8 mouse cellular contexts compared by ENCODE assay signal in the genomic region with DNA sequence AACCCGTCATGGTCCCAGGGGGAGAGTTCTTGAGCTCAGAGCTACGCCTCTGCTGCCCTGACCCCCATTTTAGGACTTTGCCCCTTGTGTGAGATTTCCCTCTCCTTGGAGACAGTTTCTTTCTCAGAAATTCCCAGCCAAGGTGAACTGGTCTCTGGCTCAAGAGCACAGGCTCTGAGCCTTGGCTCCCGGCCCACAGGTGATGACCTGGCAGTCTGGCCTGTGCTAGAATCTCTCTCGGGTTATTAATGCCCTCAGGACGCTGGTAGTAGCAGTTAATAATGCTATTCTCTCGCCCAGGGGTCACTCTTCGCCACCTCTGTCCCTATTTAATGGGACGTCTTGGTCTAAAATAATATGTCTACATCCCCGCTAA. TPM values are rescaled to one million over a fixed set of nuclear protein-coding genes. Genes with fewer than 3 reads are reported as not detected.
A peak's percentile ranks its signal among the peaks of the same experiment; 100 is the strongest.
DNase-seq lines count a peak whose midpoint lies in the region; ATAC-seq and TF ChIP-seq lines count a peak whose summit lies in the region.

No protein-coding gene starts in this region.

- ATAC-seq in limb, embryonic 13.5 days (ENCODE audit: low FRiP score, low read depth), result no peak
- 0 out of 2 replicates have a peak, but pooled peaks have one; percentile 4 for ATAC-seq in midbrain, embryonic 15.5 days (replicated peaks)

- peaks cover 18% of the 10 kb centered on the region for H3K36me3 ChIP-seq in hindbrain, embryonic 10.5 days
- H3K36me3 ChIP-seq in limb, embryonic 13.5 days, result peaks cover under 1% of the 10 kb centered on the region
- H3K36me3 ChIP-seq in midbrain, embryonic 15.5 days (replicated peaks), result no peaks in the 10 kb centered on the region

- 21% methylated on average over 9 of the region's 9 CpGs for WGBS in hindbrain, embryonic 10.5 days
- WGBS in limb, embryonic 13.5 days, result 13% methylated on average over 9 of the region's 9 CpGs
- 13% methylated on average over 9 of the region's 9 CpGs for WGBS in midbrain, embryonic 15.5 days

- H3K4me1 ChIP-seq in cortical plate, adult 2 months (ENCODE audit: control insufficient read depth, insufficient read depth, low read length), result no peaks in the 10 kb centered on the region
- H3K4me1 ChIP-seq in hindbrain, embryonic 10.5 days (replicated peaks), result peaks cover 15% of the 10 kb centered on the region
- H3K4me1 ChIP-seq in limb, embryonic 13.5 days, result peaks cover 11% of the 10 kb centered on the region
- H3K4me1 ChIP-seq in midbrain, embryonic 15.5 days, result peaks cover 11% of the 10 kb centered on the region

- TF ChIP-seq CTCF in cortical plate, adult 2 months (IDR thresholded peaks at IDR 0.05; ENCODE audit: extremely low read depth, insufficient read depth, low read length), result no peak

- no peaks in the 10 kb centered on the region for H3K27me3 ChIP-seq in hindbrain, embryonic 10.5 days (ENCODE audit: insufficient read depth, poor library complexity, severe bottlenecking)
- H3K27me3 ChIP-seq in limb, embryonic 13.5 days, result no peaks in the 10 kb centered on the region
- H3K27me3 ChIP-seq in midbrain, embryonic 15.5 days (replicated peaks), result no peaks in the 10 kb centered on the region

- peak; percentile 31 for DNase-seq in left cerebral cortex, postnatal 4 days
- DNase-seq in left cerebral cortex, postnatal 36 days (ENCODE audit: low spot score in 2 of 2), result no peak
- DNase-seq in hindbrain, embryonic 10.5 days (ENCODE audit: low spot score), result no peak
- no peak for DNase-seq in frontal cortex, postnatal 10 days (ENCODE audit: low spot score in 2 of 2)
- DNase-seq in natural killer cell, adult 2 months (ENCODE audit: low spot score in 2 of 2), result no peak

- peak overlapping the region; percentile 34; the same call in 1 of the 2 replicates for H3K4me3 ChIP-seq in cortical plate, adult 2 months (ENCODE audit: insufficient read depth, low read length)
- peak overlapping the region; percentile 66 for H3K4me3 ChIP-seq in hindbrain, embryonic 10.5 days
- peak overlapping the region; percentile 50 for H3K4me3 ChIP-seq in limb, embryonic 13.5 days
- peak overlapping the region; percentile 48 for H3K4me3 ChIP-seq in midbrain, embryonic 15.5 days

- no peak for TF ChIP-seq POLR2A in cortical plate, adult 2 months (IDR thresholded peaks at IDR 0.05; ENCODE audit: extremely low read depth, insufficient read depth, low read length)

- H3K9ac ChIP-seq in limb, embryonic 13.5 days, result peak overlapping the region; percentile 63
- peak overlapping the region; percentile 57; the same call in 1 of the 2 replicates for H3K9ac ChIP-seq in midbrain, embryonic 15.5 days

- H3K27ac ChIP-seq in cortical plate, adult 2 months (ENCODE audit: insufficient read depth, low read length), result no peak overlapping the region
- peak overlapping the region; percentile 81; the same call in 1 of the 2 replicates for H3K27ac ChIP-seq in hindbrain, embryonic 10.5 days
- H3K27ac ChIP-seq in limb, embryonic 13.5 days, result peak overlapping the region; percentile 77
- H3K27ac ChIP-seq in midbrain, embryonic 15.5 days, result no peak overlapping the region

- intact Hi-C loops in left cerebral cortex, postnatal 4 days (cut with DNase I), result no loop called here
- intact Hi-C loops in left cerebral cortex, postnatal 36 days (cut with DNase I), result no loop called here

- no peaks in the 10 kb centered on the region for H3K9me3 ChIP-seq in hindbrain, embryonic 10.5 days
- H3K9me3 ChIP-seq in limb, embryonic 13.5 days, result no peaks in the 10 kb centered on the region
- no peaks in the 10 kb centered on the region for H3K9me3 ChIP-seq in midbrain, embryonic 15.5 days

- H3K4me2 ChIP-seq in limb, embryonic 13.5 days (replicated peaks), result peak overlapping the region; percentile 88
- peak overlapping the region; percentile 82 for H3K4me2 ChIP-seq in midbrain, embryonic 15.5 days

RNA-seq across cellular contexts. Expression of a gene that starts 19.6 kb away (rescaled TPM):
- total RNA-seq in left cerebral cortex, postnatal 4 days (2021), result 10 to 100 TPM; 24.3 to 24.6 TPM
- total RNA-seq in left cerebral cortex, postnatal 36 days (2021), result 10 to 100 TPM; 16.5 to 20.4 TPM
- 15.7 and 18.7 TPM in 2 replicates for polyA plus RNA-seq in cortical plate, adult 2 months (2012; rRNA removed)
- 24.3 and 29.0 TPM in 2 replicates for polyA plus RNA-seq in hindbrain, embryonic 10.5 days (2016; fragmentation: Nextera tagmentation; extraction: Ambion mirVana)
- 29.1 and 30.3 TPM in 2 replicates for polyA plus RNA-seq in limb, embryonic 13.5 days (2015; fragmentation: Nextera tagmentation; extraction: Ambion mirVana)
- 32.4 and 39.2 TPM in 2 replicates for polyA plus RNA-seq in midbrain, embryonic 15.5 days (2015; fragmentation: Nextera tagmentation; extraction: Ambion mirVana)

Comparison
In these comparisons a context has a peak if more than half of its experiments do, and no peak if none do; other contexts are left out.
1. H3K27ac ChIP-seq: peak in hindbrain, embryonic 10.5 days (single experiment) and limb, embryonic 13.5 days (single experiment); none in cortical plate, adult 2 months (single experiment) and midbrain, embryonic 15.5 days (single experiment).
2. Peak in every context shown above with its lines, with median percentiles within 50 percentile points of each other: H3K4me3 ChIP-seq.